Mouse (Mus musculus): ENCODE data around the gene Hbb-bh2. TPM values are rescaled to one million over a fixed set of nuclear protein-coding genes. Genes with fewer than 3 reads are reported as not detected.
"Not testable (repeated sequence)": the region's sequence is repeated elsewhere in the genome, so short reads cannot be mapped to it uniquely, and the experiment has no call there.

Gene Hbb-bh2
- polyA plus RNA-seq, 1 experiment, result not detected

GRCm38 (mm10) chr7:103854669-103855068 is 14.3 kb upstream of the Hbb-bh2 start:
- Histone ChIP-seq H3ac (ENCODE audit: control insufficient read depth, insufficient read length) (no peak overlapping the region), H3K27me3 (ENCODE audit: control insufficient read depth, insufficient read depth, insufficient read length) (no peaks in the 10 kb centered on the region), H3K4me2 (ENCODE audit: low read depth) (no peak overlapping the region), H3K36me3 (ENCODE audit: control insufficient read depth, insufficient read depth) (no peaks in the 10 kb centered on the region), H3K79me2 (ENCODE audit: control insufficient read depth, insufficient read depth) (no peaks in the 10 kb centered on the region), H3K4me3 (no peak overlapping the region)
- TF ChIP-seq TCF12 (IDR thresholded peaks at IDR 0.05; ENCODE audit: insufficient read depth, poor library complexity, severe bottlenecking) (no peak), E2F4 (IDR thresholded peaks at IDR 0.05; ENCODE audit: insufficient read depth) (no peak), SRF (IDR thresholded peaks at IDR 0.05; ENCODE audit: control insufficient read depth, insufficient read length, low read depth) (no peak)

- Histone ChIP-seq H3K36me3 (ENCODE audit: control insufficient read depth, insufficient read depth) (no peaks in the 10 kb centered on the region), H3K27me3 (ENCODE audit: control insufficient read depth, insufficient read depth, insufficient read length) (no peaks in the 10 kb centered on the region), H3K79me2 (ENCODE audit: control insufficient read depth, insufficient read depth) (no peaks in the 10 kb centered on the region), H3ac (ENCODE audit: control insufficient read depth, insufficient read length) (no peak within 1 kb of the TSS), H3K4me2 (ENCODE audit: low read depth) (no peak within 1 kb of the TSS), H3K4me3 (no peak within 1 kb of the TSS)
- TF ChIP-seq POLR2AphosphoS2 (IDR thresholded peaks at IDR 0.05; ENCODE audit: insufficient read length, low read depth) (no peak), POLR2A (IDR thresholded peaks at IDR 0.05; ENCODE audit: insufficient read length, low read depth) (no peak), REST (IDR thresholded peaks at IDR 0.05; ENCODE audit: insufficient read depth, insufficient read length) (no peak), TCF12 (IDR thresholded peaks at IDR 0.05; ENCODE audit: insufficient read depth, poor library complexity, severe bottlenecking) (no peak), SRF (IDR thresholded peaks at IDR 0.05; ENCODE audit: control insufficient read depth, insufficient read length, low read depth) (no peak), TCF3 (IDR thresholded peaks at IDR 0.05; ENCODE audit: insufficient read length, low read depth) (no peak), MYOD1 (IDR thresholded peaks at IDR 0.05; ENCODE audit: control insufficient read depth in 1 of 3, insufficient read length in 2 of 3, low read depth in 2 of 3) (no peak), MYOG (IDR thresholded peaks at IDR 0.05; ENCODE audit: control insufficient read depth in 1 of 3, insufficient read depth in 1 of 3, insufficient read length in 2 of 3, low read depth in 2 of 3) (no peak), MAX (IDR thresholded peaks at IDR 0.05; ENCODE audit: low read depth) (no peak), CEBPB (IDR thresholded peaks at IDR 0.05; ENCODE audit: insufficient read depth, poor library complexity, severe bottlenecking) (no peak), USF1 (IDR thresholded peaks at IDR 0.05; ENCODE audit: low read depth) (no peak)
These were observed 12.8 kb upstream of the Hbb-bh2 start, which contains the start of gene Hbb-y for GRCm38 (mm10) chr7:103853090-103853489. TSS of gene Hbb-y (minus strand) at chr7:103853216.

- Histone ChIP-seq H3K27me3 (ENCODE audit: control insufficient read depth, insufficient read depth, insufficient read length) (no peaks in the 10 kb centered on the region), H3K4me3 (no peak overlapping the region), H3ac (ENCODE audit: control insufficient read depth, insufficient read length) (no peak overlapping the region), H3K4me2 (ENCODE audit: low read depth) (no peak overlapping the region), H3K36me3 (ENCODE audit: control insufficient read depth, insufficient read depth) (no peaks in the 10 kb centered on the region), H3K79me2 (ENCODE audit: control insufficient read depth, insufficient read depth) (no peaks in the 10 kb centered on the region)
- TF ChIP-seq REST (IDR thresholded peaks at IDR 0.05; ENCODE audit: insufficient read depth, insufficient read length) (no peak), MYOD1 (IDR thresholded peaks at IDR 0.05; ENCODE audit: control insufficient read depth in 1 of 3, insufficient read length in 2 of 3, low read depth in 2 of 3) (no peak), CEBPB (IDR thresholded peaks at IDR 0.05; ENCODE audit: insufficient read depth, poor library complexity, severe bottlenecking) (no peak)
These were observed 4.4 kb upstream of the Hbb-bh2 start for GRCm38 (mm10) chr7:103844525-103845325.

GRCm38 (mm10) chr7:103843034-103843433 is 2.7 kb upstream of the Hbb-bh2 start, which contains the start of gene Hbb-bh1:
TSS of gene Hbb-bh1 (minus strand) at chr7:103843164.
- H3K27me3 ChIP-seq (ENCODE audit: control insufficient read depth, insufficient read depth, insufficient read length), result no peaks in the 10 kb centered on the region
- no peak within 1 kb of the TSS for H3ac ChIP-seq (ENCODE audit: control insufficient read depth, insufficient read length)
- TF ChIP-seq TCF12 (IDR thresholded peaks at IDR 0.05; ENCODE audit: insufficient read depth, poor library complexity, severe bottlenecking) (no peak), E2F4 (IDR thresholded peaks at IDR 0.05; ENCODE audit: insufficient read depth) (no peak), MYOD1 (IDR thresholded peaks at IDR 0.05; ENCODE audit: control insufficient read depth in 1 of 3, insufficient read length in 2 of 3, low read depth in 2 of 3) (no peak), POLR2A (IDR thresholded peaks at IDR 0.05; ENCODE audit: insufficient read length, low read depth) (no peak), USF1 (IDR thresholded peaks at IDR 0.05; ENCODE audit: low read depth) (no peak), POLR2AphosphoS2 (IDR thresholded peaks at IDR 0.05; ENCODE audit: insufficient read length, low read depth) (no peak), MYOG (IDR thresholded peaks at IDR 0.05; ENCODE audit: control insufficient read depth in 1 of 3, insufficient read depth in 1 of 3, insufficient read length in 2 of 3, low read depth in 2 of 3) (no peak), MAX (IDR thresholded peaks at IDR 0.05; ENCODE audit: low read depth) (no peak), CEBPB (IDR thresholded peaks at IDR 0.05; ENCODE audit: insufficient read depth, poor library complexity, severe bottlenecking) (no peak), REST (IDR thresholded peaks at IDR 0.05; ENCODE audit: insufficient read depth, insufficient read length) (no peak), TCF3 (IDR thresholded peaks at IDR 0.05; ENCODE audit: insufficient read length, low read depth) (no peak), SRF (IDR thresholded peaks at IDR 0.05; ENCODE audit: control insufficient read depth, insufficient read length, low read depth) (no peak)
- no peak within 1 kb of the TSS for H3K4me3 ChIP-seq
- no peaks in the 10 kb centered on the region for H3K79me2 ChIP-seq (ENCODE audit: control insufficient read depth, insufficient read depth)
- no peak within 1 kb of the TSS for H3K4me2 ChIP-seq (ENCODE audit: low read depth)
- H3K36me3 ChIP-seq (ENCODE audit: control insufficient read depth, insufficient read depth), result no peaks in the 10 kb centered on the region

GRCm38 (mm10) chr7:103827808-103828207 is 12.5 kb downstream of the Hbb-bh2 start, which contains the start of gene Hbb-bs:
TSS of gene Hbb-bs (minus strand) at chr7:103828096.
- H3K36me3 ChIP-seq (ENCODE audit: control insufficient read depth, insufficient read depth), result no peaks in the 10 kb centered on the region
- H3ac ChIP-seq (ENCODE audit: control insufficient read depth, insufficient read length), result no peak within 1 kb of the TSS
- H3K27me3 ChIP-seq (ENCODE audit: control insufficient read depth, insufficient read depth, insufficient read length), result no peaks in the 10 kb centered on the region
- TF ChIP-seq POLR2AphosphoS2 (IDR thresholded peaks at IDR 0.05; ENCODE audit: insufficient read length, low read depth) (no peak), MYOG (IDR thresholded peaks at IDR 0.05; ENCODE audit: control insufficient read depth in 1 of 3, insufficient read depth in 1 of 3, insufficient read length in 2 of 3, low read depth in 2 of 3) (no peak)
- no peak within 1 kb of the TSS for H3K4me2 ChIP-seq (ENCODE audit: low read depth)
- H3K4me3 ChIP-seq, result no peak within 1 kb of the TSS
- no peaks in the 10 kb centered on the region for H3K79me2 ChIP-seq (ENCODE audit: control insufficient read depth, insufficient read depth)

- H3K27me3 ChIP-seq (ENCODE audit: control insufficient read depth, insufficient read depth, insufficient read length); H3K4me2 ChIP-seq (ENCODE audit: low read depth); H3ac ChIP-seq (ENCODE audit: control insufficient read depth, insufficient read length); H3K36me3 ChIP-seq (ENCODE audit: control insufficient read depth, insufficient read depth); H3K4me3 ChIP-seq; H3K79me2 ChIP-seq (ENCODE audit: control insufficient read depth, insufficient read depth): not testable (repeated sequence)
These were observed 13.2 kb downstream of the Hbb-bh2 start for GRCm38 (mm10) chr7:103827139-103827538.
